Mouse (Mus musculus): ENCODE data around the gene Bves. TPM values are rescaled to one million over a fixed set of nuclear protein-coding genes. Genes with fewer than 3 reads are reported as not detected.
A peak's percentile ranks its signal among the peaks of the same experiment; 100 is the strongest.
"Not testable (repeated sequence)": the region's sequence is repeated elsewhere in the genome, so short reads cannot be mapped to it uniquely, and the experiment has no call there.

Bves gene
- polyA plus RNA-seq (2015; fragmentation: Nextera tagmentation; extraction: Ambion mirVana) = 1.5 and 2.4 TPM in 2 replicates

DNA sequence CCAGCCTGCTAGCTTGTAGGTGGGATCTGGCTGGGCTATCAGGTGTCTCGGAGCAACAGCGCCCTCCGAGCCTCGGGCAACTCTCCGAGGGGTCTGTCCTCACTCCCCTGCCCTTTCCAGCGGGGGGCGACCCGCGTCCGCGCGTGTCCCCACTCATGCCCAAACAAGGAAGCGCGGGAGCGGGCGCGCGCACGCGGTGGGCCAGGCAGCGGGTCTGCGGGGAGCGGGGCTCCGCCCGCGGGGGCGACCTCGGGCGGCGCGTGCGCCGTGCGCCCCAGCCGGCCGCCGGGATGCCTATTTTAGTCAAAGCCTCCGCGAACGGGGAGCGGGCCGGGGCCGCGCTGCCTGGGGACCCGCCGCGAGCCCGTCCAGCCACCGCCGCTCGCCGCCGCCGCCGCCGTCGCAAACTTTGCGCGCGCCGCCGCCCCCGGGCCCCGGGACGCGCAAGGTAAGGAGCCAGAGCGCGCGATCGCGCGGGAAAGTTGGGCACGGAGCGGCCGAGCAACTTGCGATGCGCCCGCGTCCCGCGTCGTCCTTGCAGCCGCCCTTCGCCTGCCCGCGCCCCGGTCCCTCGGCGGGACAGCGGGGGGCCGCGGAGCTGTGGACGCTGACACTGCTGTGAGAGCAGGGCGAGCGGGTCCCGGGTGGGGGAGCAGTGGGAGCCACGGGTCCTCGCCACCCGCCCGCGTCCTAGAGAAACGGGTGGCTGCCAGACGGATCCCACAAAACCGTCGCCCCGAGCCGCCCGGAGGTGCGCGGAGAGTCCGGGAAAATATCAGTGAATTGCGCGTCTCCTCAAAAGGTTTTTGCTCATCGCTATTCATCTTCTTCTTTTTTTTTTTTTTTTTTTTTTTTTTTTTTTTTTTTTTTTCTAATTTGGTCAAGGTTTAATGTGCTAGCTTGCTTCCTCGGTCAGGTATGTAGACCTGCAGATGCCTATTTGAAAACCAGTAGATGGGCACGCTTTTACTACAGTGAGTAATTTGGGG is at the start of gene Bves:
Bves (plus strand) TSS at position 339 of the 989 bp plus-strand sequence.
- 1% methylated on average over 92 of the region's 116 CpGs for WGBS
- Histone ChIP-seq H3K4me2 (ENCODE audit: low read length) (peak within 1 kb of the TSS; percentile 94), H3K4me3 (ENCODE audit: low read length) (peak within 1 kb of the TSS; percentile 77), H3K36me3 (ENCODE audit: control insufficient read depth, insufficient read depth, low read length) (no peaks in the 10 kb centered on the region), H3K4me1 (ENCODE audit: control insufficient read depth, insufficient read depth, low read depth, low read length) (peaks cover 5% of the 10 kb centered on the region; the same call in 1 of the 2 replicates), H3K9ac (ENCODE audit: low read depth, low read length) (peak within 1 kb of the TSS; percentile 72), H3K9me3 (ENCODE audit: control insufficient read depth, low read length) (no peaks in the 10 kb centered on the region), H3K27me3 (replicated peaks; ENCODE audit: control insufficient read depth, insufficient read depth, low read length) (peaks cover 6% of the 10 kb centered on the region), H3K27ac (ENCODE audit: low read depth, low read length) (no peak within 1 kb of the TSS)
- ATAC-seq = peak; percentile 87

GRCm38 (mm10) chr10:45288351-45288750 is 47.2 kb upstream of the Bves start:
- Histone ChIP-seq H3K27me3 (replicated peaks; ENCODE audit: control insufficient read depth, insufficient read depth, low read length) (no peaks in the 10 kb centered on the region; the same call in 1 of the 2 replicates), H3K27ac (ENCODE audit: low read depth, low read length) (no peak overlapping the region), H3K4me1 (ENCODE audit: control insufficient read depth, insufficient read depth, low read depth, low read length) (no peaks in the 10 kb centered on the region), H3K36me3 (ENCODE audit: control insufficient read depth, insufficient read depth, low read length) (no peaks in the 10 kb centered on the region), H3K4me2 (ENCODE audit: low read length) (no peak overlapping the region), H3K4me3 (ENCODE audit: low read length) (no peak overlapping the region), H3K9ac (ENCODE audit: low read depth, low read length) (no peak overlapping the region), H3K9me3 (ENCODE audit: control insufficient read depth, low read length) (no peaks in the 10 kb centered on the region)
- whole genome bisulfite sequencing = 53% methylated on average over 7 of the region's 7 CpGs
- no peak for ATAC-seq

DNA sequence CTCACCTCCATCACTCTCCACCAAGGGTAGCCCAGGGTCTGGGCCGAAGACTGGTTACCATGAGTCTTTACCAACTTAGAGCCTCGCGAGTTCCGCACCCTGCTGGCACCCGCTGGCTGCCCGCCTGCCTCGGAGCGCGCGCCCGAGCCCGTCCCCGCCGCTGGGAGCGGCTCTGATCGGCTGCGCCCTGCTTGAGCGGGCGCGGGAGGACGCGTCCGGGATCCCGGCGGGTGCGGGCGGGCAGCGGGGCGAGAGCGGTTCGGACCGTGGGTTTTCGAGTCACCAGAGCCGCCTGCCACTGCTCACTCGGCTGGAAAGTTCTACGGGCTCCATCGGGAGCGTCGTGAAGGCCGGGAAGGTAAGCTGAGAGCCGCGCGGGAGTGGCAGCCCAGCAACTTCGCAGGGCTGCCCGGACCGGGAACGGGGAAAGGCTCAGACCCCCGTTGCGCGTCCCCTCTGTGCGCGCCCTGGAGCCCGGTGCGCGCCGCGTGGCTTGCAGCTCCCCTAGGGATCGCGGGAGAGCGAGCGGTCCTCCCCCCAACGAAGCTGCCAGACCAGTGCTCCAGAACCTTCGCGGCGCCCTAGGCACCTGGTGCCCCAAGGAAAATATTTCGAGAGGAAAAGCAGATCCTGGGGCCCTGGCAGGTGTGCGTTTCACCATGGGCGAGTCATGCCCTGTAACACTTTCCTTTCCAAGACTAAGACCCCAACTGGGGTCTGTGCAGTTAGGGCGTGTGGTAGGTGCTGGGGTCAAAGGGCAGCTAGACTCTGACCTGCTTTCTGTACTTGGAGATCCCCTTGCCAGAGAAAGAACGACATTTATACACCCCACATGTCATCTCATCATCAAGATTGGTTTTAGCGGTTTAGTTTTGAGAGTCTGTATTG is 46.1 kb upstream of the Bves start:
- peak overlapping the region; percentile 66 for H3K4me3 ChIP-seq (ENCODE audit: low read length)
- H3K4me2 ChIP-seq (ENCODE audit: low read length) = peak overlapping the region; percentile 98
- H3K36me3 ChIP-seq (ENCODE audit: control insufficient read depth, insufficient read depth, low read length) = no peaks in the 10 kb centered on the region
- no peak overlapping the region for H3K27ac ChIP-seq (ENCODE audit: low read depth, low read length)
- H3K27me3 ChIP-seq (replicated peaks; ENCODE audit: control insufficient read depth, insufficient read depth, low read length) = no peaks in the 10 kb centered on the region; the same call in 1 of the 2 replicates
- ATAC-seq = peak; percentile 89
- H3K9ac ChIP-seq (ENCODE audit: low read depth, low read length) = peak overlapping the region; percentile 71
- H3K9me3 ChIP-seq (ENCODE audit: control insufficient read depth, low read length) = no peaks in the 10 kb centered on the region
- no peaks in the 10 kb centered on the region for H3K4me1 ChIP-seq (ENCODE audit: control insufficient read depth, insufficient read depth, low read depth, low read length)
- WGBS = under 1% methylated on average over 71 of the region's 71 CpGs

GRCm38 (mm10) chr10:45290618-45291017 is 45.0 kb upstream of the Bves start:
- H3K27ac ChIP-seq (ENCODE audit: low read depth, low read length) = no peak overlapping the region
- H3K9ac ChIP-seq (ENCODE audit: low read depth, low read length) = no peak overlapping the region
- H3K4me1 ChIP-seq (ENCODE audit: control insufficient read depth, insufficient read depth, low read depth, low read length) = no peaks in the 10 kb centered on the region
- H3K4me3 ChIP-seq (ENCODE audit: low read length) = no peak overlapping the region
- H3K27me3 ChIP-seq (replicated peaks; ENCODE audit: control insufficient read depth, insufficient read depth, low read length) = no peaks in the 10 kb centered on the region; the same call in 1 of the 2 replicates
- H3K9me3 ChIP-seq (ENCODE audit: control insufficient read depth, low read length) = peaks cover 1% of the 10 kb centered on the region; the same call in 1 of the 2 replicates
- no peak for ATAC-seq
- H3K4me2 ChIP-seq (ENCODE audit: low read length) = no peak overlapping the region
- 66% methylated on average over 5 of the region's 5 CpGs for WGBS
- no peaks in the 10 kb centered on the region for H3K36me3 ChIP-seq (ENCODE audit: control insufficient read depth, insufficient read depth, low read length)

GRCm38 (mm10) chr10:45292159-45292558 is 43.4 kb upstream of the Bves start:
- H3K27me3 ChIP-seq (replicated peaks; ENCODE audit: control insufficient read depth, insufficient read depth, low read length); ATAC-seq; H3K4me1 ChIP-seq (ENCODE audit: control insufficient read depth, insufficient read depth, low read depth, low read length); H3K27ac ChIP-seq (ENCODE audit: low read depth, low read length); H3K9me3 ChIP-seq (ENCODE audit: control insufficient read depth, low read length); H3K36me3 ChIP-seq (ENCODE audit: control insufficient read depth, insufficient read depth, low read length); H3K4me2 ChIP-seq (ENCODE audit: low read length); H3K9ac ChIP-seq (ENCODE audit: low read depth, low read length); H3K4me3 ChIP-seq (ENCODE audit: low read length): not testable (repeated sequence)
- WGBS = 69% methylated on average over 4 of the region's 4 CpGs

GRCm38 (mm10) chr10:45295093-45295492 is 40.5 kb upstream of the Bves start:
- H3K27me3 ChIP-seq (replicated peaks; ENCODE audit: control insufficient read depth, insufficient read depth, low read length) = no peaks in the 10 kb centered on the region; the same call in 1 of the 2 replicates
- no peaks in the 10 kb centered on the region for H3K36me3 ChIP-seq (ENCODE audit: control insufficient read depth, insufficient read depth, low read length)
- no peak for ATAC-seq
- no peak overlapping the region for H3K27ac ChIP-seq (ENCODE audit: low read depth, low read length)
- no peak overlapping the region for H3K9ac ChIP-seq (ENCODE audit: low read depth, low read length)
- H3K4me1 ChIP-seq (ENCODE audit: control insufficient read depth, insufficient read depth, low read depth, low read length) = no peaks in the 10 kb centered on the region
- peaks cover 2% of the 10 kb centered on the region; the same call in 1 of the 2 replicates for H3K9me3 ChIP-seq (ENCODE audit: control insufficient read depth, low read length)
- 89% methylated on average over 5 of the region's 5 CpGs for WGBS
- no peak overlapping the region for H3K4me3 ChIP-seq (ENCODE audit: low read length)
- H3K4me2 ChIP-seq (ENCODE audit: low read length) = no peak overlapping the region

- no peaks in the 10 kb centered on the region for H3K36me3 ChIP-seq (ENCODE audit: control insufficient read depth, insufficient read depth, low read length)
- WGBS = 60% methylated on average over 6 of the region's 6 CpGs
- no peak for ATAC-seq
Measured at GRCm38 (mm10) chr10:45298503-45298902, 37.1 kb upstream of the Bves start.

DNA sequence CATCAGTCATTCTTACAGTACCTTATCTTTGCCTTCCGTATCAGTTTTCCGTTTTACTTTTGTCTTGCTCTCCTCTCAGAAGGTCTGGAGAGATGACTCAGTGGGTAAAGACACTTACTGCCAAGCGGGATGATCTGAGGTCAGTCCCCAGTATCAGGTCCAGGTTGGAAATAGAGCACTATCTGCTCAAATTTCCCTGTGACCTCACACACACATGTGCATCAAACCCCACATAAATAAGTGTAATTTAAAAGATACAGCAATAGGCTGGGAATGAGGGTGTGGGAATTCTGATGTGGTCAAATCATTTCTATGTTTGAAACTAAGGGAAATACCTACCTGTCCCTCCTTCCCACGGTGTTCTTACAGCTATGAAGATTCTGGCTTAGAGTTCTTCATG is 36.1 kb upstream of the Bves start:
- H3K36me3 ChIP-seq (ENCODE audit: control insufficient read depth, insufficient read depth, low read length) = no peaks in the 10 kb centered on the region
- ATAC-seq = no peak
- H3K4me3 ChIP-seq (ENCODE audit: low read length) = no peak overlapping the region
- H3K27ac ChIP-seq (ENCODE audit: low read depth, low read length) = no peak overlapping the region
- H3K27me3 ChIP-seq (replicated peaks; ENCODE audit: control insufficient read depth, insufficient read depth, low read length) = no peaks in the 10 kb centered on the region
- peaks cover 2% of the 10 kb centered on the region; the same call in 1 of the 2 replicates for H3K9me3 ChIP-seq (ENCODE audit: control insufficient read depth, low read length)
- WGBS = 91% methylated on average over 4 of the region's 4 CpGs
- no peak overlapping the region for H3K4me2 ChIP-seq (ENCODE audit: low read length)
- H3K4me1 ChIP-seq (ENCODE audit: control insufficient read depth, insufficient read depth, low read depth, low read length) = no peaks in the 10 kb centered on the region
- H3K9ac ChIP-seq (ENCODE audit: low read depth, low read length) = no peak overlapping the region

More at GRCm38 (mm10) chr10:45298503-45298902, 37.1 kb upstream of the Bves start:
- no peaks in the 10 kb centered on the region for H3K27me3 ChIP-seq (replicated peaks; ENCODE audit: control insufficient read depth, insufficient read depth, low read length)
- no peaks in the 10 kb centered on the region for H3K4me1 ChIP-seq (ENCODE audit: control insufficient read depth, insufficient read depth, low read depth, low read length)
- H3K4me3 ChIP-seq (ENCODE audit: low read length) = no peak overlapping the region
- H3K9ac ChIP-seq (ENCODE audit: low read depth, low read length) = no peak overlapping the region
- H3K27ac ChIP-seq (ENCODE audit: low read depth, low read length) = no peak overlapping the region
- no peak overlapping the region for H3K4me2 ChIP-seq (ENCODE audit: low read length)
- H3K9me3 ChIP-seq (ENCODE audit: control insufficient read depth, low read length) = peaks cover 2% of the 10 kb centered on the region; the same call in 1 of the 2 replicates
